Mouse (Mus musculus) liver, embryonic 11.5 days (tissue): ENCODE measurements around the gene Zdhhc22. TPM values are rescaled to one million over a fixed set of nuclear protein-coding genes. Genes with fewer than 3 reads are reported as not detected.
A peak's percentile ranks its signal among the peaks of the same experiment; 100 is the strongest.

Source experiments
- ATAC-seq: fragments of 200-750 bp; cut with Nextera tagmentation; replicated peaks from 2 replicates; pipeline ENCODE4 v1.8.0; 2017; ENCODE audit warnings: moderate number of reproducible peaks, mild to moderate bottlenecking, moderate TSS enrichment, moderate library complexity; ENCODE audit not compliant: low FRiP score
- DNase-seq: peaks from one replicate; pipeline ENCODE4 v3.0.0-alpha.2; 2017; ENCODE audit warnings: low spot score
- H3K27ac ChIP-seq: fragments of 300-500 bp; sonication (generic); 2 replicates; pipeline ENCODE4 v1.5.1; 2014; ENCODE audit warnings: mild to moderate bottlenecking, low read depth, low read length, control low read depth
- H3K27me3 ChIP-seq: fragments of 300-500 bp; sonication (generic); replicated peaks from 2 replicates; pipeline ENCODE4 v1.6.1; 2014; ENCODE audit warnings: low read length, mixed read lengths; ENCODE audit not compliant: control insufficient read depth, insufficient read depth
- H3K36me3 ChIP-seq: fragments of 300-500 bp; sonication (generic); 2 replicates; pipeline ENCODE4 v1.6.1; 2014; ENCODE audit warnings: mild to moderate bottlenecking, low read length, moderate library complexity, mixed read lengths; ENCODE audit not compliant: control insufficient read depth, insufficient read depth
- H3K4me1 ChIP-seq: fragments of 300-500 bp; sonication (generic); replicated peaks from 2 replicates; pipeline ENCODE4 v1.6.1; 2014; ENCODE audit warnings: low read length, mixed read lengths; ENCODE audit not compliant: control insufficient read depth, insufficient read depth
- H3K4me2 ChIP-seq: fragments of 300-500 bp; sonication (generic); 2 replicates; pipeline ENCODE4 v1.6.1; 2014; ENCODE audit warnings: mild to moderate bottlenecking, control low read depth, moderate library complexity
- H3K4me3 ChIP-seq: fragments of 300-500 bp; sonication (generic); 2 replicates; pipeline ENCODE4 v1.5.1; 2014; ENCODE audit warnings: low read depth, low read length, control low read depth
- H3K9ac ChIP-seq: fragments of 300-500 bp; sonication (generic); 2 replicates; pipeline ENCODE4 v1.6.1; 2014; ENCODE audit warnings: low read depth, low read length, control low read depth
- H3K9me3 ChIP-seq: fragments of 300-500 bp; sonication (generic); 2 replicates; pipeline ENCODE4 v1.6.1; 2016; ENCODE audit warnings: low read length, inconsistent platforms, mixed read lengths; ENCODE audit not compliant: control insufficient read depth
- WGBS: fragments of 180-500 bp; shearing (Covaris S2); extraction: QIAGEN DNeasy Blood & Tissue Kit; methylation state at CpG from one replicate; pipeline ENCODE4 v1.1.7; 2014; 5-methylcytosine and 5-hydroxymethylcytosine counted together
- polyA plus RNA-seq: library from polyadenylated mRNA; unstranded; fragments of >200 nt; fragmentation: Nextera tagmentation; extraction: Ambion mirVana; gene quantifications from 2 replicates; pipeline ENCODE4 v1.2.1, GENCODE M21; 2014

Zdhhc22 gene
- polyA plus RNA-seq, 1 experiment from 2014 or later = 0.05 TPM

- DNase-seq = no peak
- Histone ChIP-seq H3K36me3 (peaks cover 38% of the 10 kb centered on the region), H3K4me2 (no peak overlapping the region), H3K27ac (no peak overlapping the region), H3K4me1 (no peaks in the 10 kb centered on the region), H3K27me3 (no peaks in the 10 kb centered on the region), H3K4me3 (no peak overlapping the region), H3K9ac (no peak overlapping the region), H3K9me3 (no peaks in the 10 kb centered on the region)
- 90% methylated on average over 11 of the region's 11 CpGs for WGBS
- ATAC-seq = no peak
Measured at GRCm38 (mm10) chr12:86961589-86962344, 28.5 kb downstream of the Zdhhc22 start.

GRCm38 (mm10) chr12:86960791-86961335 is 29.4 kb downstream of the Zdhhc22 start:
- no peak overlapping the region for H3K4me3 ChIP-seq
- no peaks in the 10 kb centered on the region for H3K9me3 ChIP-seq
- WGBS = 89% methylated on average over 3 of the region's 3 CpGs
- H3K4me2 ChIP-seq = no peak overlapping the region
- no peak overlapping the region for H3K27ac ChIP-seq
- no peaks in the 10 kb centered on the region for H3K4me1 ChIP-seq
- ATAC-seq = no peak
- H3K9ac ChIP-seq = no peak overlapping the region
- no peaks in the 10 kb centered on the region for H3K27me3 ChIP-seq
- H3K36me3 ChIP-seq = peaks cover 41% of the 10 kb centered on the region
- no peak for DNase-seq

GRCm38 (mm10) chr12:86960138-86960537 is 30.1 kb downstream of the Zdhhc22 start:
- H3K4me2 ChIP-seq = no peak overlapping the region
- 88% methylated on average over 15 of the region's 15 CpGs for WGBS
- no peaks in the 10 kb centered on the region for H3K4me1 ChIP-seq
- H3K27ac ChIP-seq = no peak overlapping the region
- H3K27me3 ChIP-seq = no peaks in the 10 kb centered on the region
- no peak overlapping the region for H3K4me3 ChIP-seq
- H3K9ac ChIP-seq = no peak overlapping the region
- ATAC-seq = no peak
- no peak for DNase-seq
- no peaks in the 10 kb centered on the region for H3K9me3 ChIP-seq
- peaks cover 48% of the 10 kb centered on the region for H3K36me3 ChIP-seq

DNA sequence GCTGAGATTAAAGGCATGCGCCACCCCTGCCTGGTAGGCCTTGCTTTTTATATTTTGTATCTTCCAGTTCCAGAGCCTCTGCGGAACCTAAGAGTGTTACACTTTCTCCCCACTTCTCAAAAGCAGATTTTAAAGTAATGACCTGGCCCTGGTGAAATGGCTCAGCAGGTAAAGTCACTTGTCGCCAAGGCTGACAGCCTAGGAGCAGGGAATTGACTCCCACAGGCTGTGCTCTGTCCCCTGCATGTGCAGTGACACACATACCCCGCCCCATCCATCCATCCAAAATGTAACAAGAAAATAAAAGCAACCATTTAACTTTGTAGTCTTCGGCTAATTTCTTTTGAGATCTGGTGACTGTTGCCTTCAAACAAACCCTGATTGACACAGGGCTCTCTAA is 30.6 kb downstream of the Zdhhc22 start:
- Histone ChIP-seq H3K9ac (no peak overlapping the region), H3K9me3 (no peaks in the 10 kb centered on the region), H3K27ac (no peak overlapping the region), H3K4me3 (no peak overlapping the region), H3K4me2 (no peak overlapping the region), H3K36me3 (peaks cover 50% of the 10 kb centered on the region), H3K4me1 (no peaks in the 10 kb centered on the region), H3K27me3 (no peaks in the 10 kb centered on the region)
- no peak for DNase-seq
- no peak for ATAC-seq
- WGBS = 93% methylated on average over 5 of the region's 5 CpGs

DNA sequence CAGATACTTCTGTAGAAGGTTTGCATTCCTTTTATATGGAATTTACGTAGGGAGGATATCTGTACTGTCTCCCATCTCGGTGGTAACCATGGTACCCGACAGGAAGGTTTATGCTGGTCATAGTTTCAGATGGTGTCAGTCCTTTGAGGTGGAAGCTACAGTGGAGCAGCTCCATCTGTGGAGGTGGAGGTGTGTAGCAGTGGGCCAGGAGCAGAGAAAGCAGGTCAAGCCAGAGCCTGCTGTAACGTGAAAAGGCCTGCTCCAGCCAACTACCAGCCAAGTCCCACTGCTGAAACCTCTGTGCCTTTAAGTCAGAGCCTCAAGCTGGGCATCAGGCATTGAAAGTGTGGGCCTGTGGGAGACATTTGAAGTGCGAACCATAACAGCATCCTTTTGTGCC is 31.7 kb downstream of the Zdhhc22 start:
- Histone ChIP-seq H3K4me1 (no peaks in the 10 kb centered on the region), H3K9me3 (no peaks in the 10 kb centered on the region), H3K9ac (no peak overlapping the region), H3K4me3 (no peak overlapping the region), H3K27me3 (no peaks in the 10 kb centered on the region), H3K4me2 (no peak overlapping the region), H3K27ac (no peak overlapping the region), H3K36me3 (peaks cover 48% of the 10 kb centered on the region)
- DNase-seq (no peak), ATAC-seq (no peak)
- 87% methylated on average over 5 of the region's 5 CpGs for WGBS

DNA sequence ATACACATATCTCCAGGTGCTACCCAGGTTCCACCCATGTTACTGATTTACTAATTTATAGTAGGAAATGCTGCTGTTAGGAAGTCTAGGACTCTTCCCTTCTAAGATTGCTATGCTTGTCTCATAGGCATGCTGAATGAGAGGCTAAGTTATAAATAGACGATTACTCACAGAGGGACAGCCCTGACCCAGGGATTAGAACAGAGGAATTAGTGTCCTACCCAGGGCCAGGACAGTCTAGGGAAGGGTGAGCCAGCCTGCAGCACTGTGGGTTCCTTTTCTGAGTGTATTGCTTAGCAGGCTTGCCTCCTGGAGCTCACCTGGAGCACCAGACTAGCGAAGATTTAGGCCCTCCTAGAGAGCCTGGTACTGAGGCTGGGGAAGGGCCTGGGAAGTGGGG is 34.3 kb downstream of the Zdhhc22 start:
- Histone ChIP-seq H3K4me1 (no peaks in the 10 kb centered on the region), H3K9ac (no peak overlapping the region), H3K4me3 (no peak overlapping the region), H3K27ac (no peak overlapping the region), H3K36me3 (peaks cover 41% of the 10 kb centered on the region), H3K4me2 (no peak overlapping the region), H3K9me3 (no peaks in the 10 kb centered on the region), H3K27me3 (no peaks in the 10 kb centered on the region)
- ATAC-seq (no peak), DNase-seq (no peak)
- 85% methylated on average over 2 of the region's 2 CpGs for WGBS

- no peaks in the 10 kb centered on the region for H3K27me3 ChIP-seq
- H3K27ac ChIP-seq = no peak overlapping the region
- 93% methylated on average over 10 of the region's 10 CpGs for WGBS
- no peak overlapping the region for H3K4me2 ChIP-seq
- peaks cover 14% of the 10 kb centered on the region for H3K4me1 ChIP-seq
- peaks cover 27% of the 10 kb centered on the region for H3K36me3 ChIP-seq
- no peaks in the 10 kb centered on the region for H3K9me3 ChIP-seq
- ATAC-seq (no peak), DNase-seq (no peak)
- no peak overlapping the region for H3K4me3 ChIP-seq
- H3K9ac ChIP-seq = no peak overlapping the region
Measured at GRCm38 (mm10) chr12:86952331-86952850, 37.8 kb downstream of the Zdhhc22 start.

DNA sequence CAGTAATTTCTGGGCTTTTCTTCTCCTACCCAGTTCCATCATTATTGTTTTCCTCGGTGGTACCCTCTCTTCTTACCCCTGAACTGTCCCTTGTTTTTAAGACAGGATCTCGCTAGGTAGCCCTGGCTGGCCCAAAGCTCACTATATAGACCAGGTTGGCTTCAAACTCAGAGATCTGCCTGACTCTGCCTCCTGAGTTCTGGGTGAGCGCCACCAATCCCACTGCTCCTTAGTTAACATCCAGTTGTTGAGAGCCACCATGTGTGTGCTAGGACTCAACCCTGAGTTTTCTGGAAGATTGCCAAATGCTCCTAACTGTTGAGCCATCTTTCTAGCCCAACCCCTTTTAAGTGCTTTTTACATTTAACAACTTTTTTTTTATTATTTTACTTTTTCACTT is 39.3 kb downstream of the Zdhhc22 start:
- DNase-seq (no peak), ATAC-seq (no peak)
- H3K4me2 ChIP-seq = no peak overlapping the region
- H3K36me3 ChIP-seq = peaks cover 24% of the 10 kb centered on the region
- WGBS = 91% methylated on average over 3 of the region's 3 CpGs
- H3K4me1 ChIP-seq = peaks cover 16% of the 10 kb centered on the region
- H3K27ac ChIP-seq = peak overlapping the region; percentile 38; the same call in 1 of the 2 replicates
- no peaks in the 10 kb centered on the region for H3K27me3 ChIP-seq
- no peak overlapping the region for H3K9ac ChIP-seq
- H3K4me3 ChIP-seq = no peak overlapping the region
- no peaks in the 10 kb centered on the region for H3K9me3 ChIP-seq
